Mouse (Mus musculus) G1E (cell line): ENCODE data around the gene Notum. TPM values are rescaled to one million over a fixed set of nuclear protein-coding genes. Genes with fewer than 3 reads are reported as not detected.

ENCODE experiments used
- ATAC-seq: 2 replicates; pipeline ENCODE4 v1.8.0; 2016; ENCODE audit warnings: mild to moderate bottlenecking; ENCODE audit not compliant: insufficient number of reproducible peaks, poor library complexity, low FRiP score, severe bottlenecking; ENCODE audit errors: extremely low read depth
- DNase-seq: peaks from one replicate; pipeline ENCODE4 v3.0.0; 2012; ENCODE audit warnings: low spot score
- H3K27me3 ChIP-seq: 2 replicates; pipeline ENCODE4 v1.6.1; 2012; ENCODE audit warnings: mild to moderate bottlenecking, low read length, inconsistent platforms; ENCODE audit not compliant: insufficient read depth
- H3K36me3 ChIP-seq: replicated peaks from 2 replicates; pipeline ENCODE3; 2012; ENCODE audit warnings: mild to moderate bottlenecking, inconsistent platforms
- H3K4me1 ChIP-seq: 2 replicates; pipeline ENCODE4 v1.6.1; 2012; ENCODE audit warnings: low read depth, low read length, inconsistent platforms, mixed read lengths; ENCODE audit not compliant: insufficient read depth
- H3K4me3 ChIP-seq: 2 replicates; pipeline ENCODE4 v1.5.1; 2012; ENCODE audit warnings: low read depth, mild to moderate bottlenecking, inconsistent platforms, low read length, moderate library complexity, mixed read lengths
- H3K9me3 ChIP-seq: replicated peaks from 2 replicates; pipeline ENCODE4 v1.6.1; 2012; ENCODE audit warnings: inconsistent platforms
- CTCF ChIP-seq: IDR thresholded peaks from 2 replicates; pipeline ENCODE4 v1.5.1; 2012; ENCODE audit warnings: low read depth, low read length, inconsistent platforms, mixed read lengths
- GATA1 ChIP-seq: IDR thresholded peaks from 2 replicates; pipeline ENCODE4 v1.6.1; 2012; ENCODE audit warnings: borderline replicate concordance, low read length, inconsistent platforms, mixed read lengths
- GATA2 ChIP-seq: IDR thresholded peaks from 2 replicates; pipeline ENCODE4 v1.6.1; 2012; ENCODE audit warnings: low read depth, low read length, inconsistent platforms, borderline replicate concordance
- POLR2AphosphoS5 ChIP-seq: IDR thresholded peaks from 2 replicates; pipeline ENCODE4 v1.6.1; 2012; ENCODE audit warnings: low read depth, low read length, inconsistent platforms; ENCODE audit not compliant: insufficient replicate concordance
- TAL1 ChIP-seq: conservative IDR thresholded peaks from 2 replicates; pipeline ENCODE4 v1.6.1; 2012; ENCODE audit warnings: low read depth, low read length, inconsistent platforms, mixed read lengths
- polyA plus RNA-seq: library from polyadenylated mRNA; stranded (reverse); fragments of >175 nt; gene quantifications from 2 replicates; pipeline ENCODE4 v1.2.3, GENCODE M21; 2012
- total RNA-seq, 2 experiments: library from RNA; stranded (forward) in 1 of 2; stranded (reverse) in 1 of 2; fragments of 200-1000 nt in 1 of 2; fragments of >200 nt in 1 of 2; fragmentation: Nextera tagmentation in 1 of 2; gene quantifications; 2 replicates each; pipeline ENCODE4 v1.2.3; 2014 to 2017

Gene Notum
- total and polyA plus RNA-seq, 3 experiments = 0.16 TPM; not detected in 2

DNA sequence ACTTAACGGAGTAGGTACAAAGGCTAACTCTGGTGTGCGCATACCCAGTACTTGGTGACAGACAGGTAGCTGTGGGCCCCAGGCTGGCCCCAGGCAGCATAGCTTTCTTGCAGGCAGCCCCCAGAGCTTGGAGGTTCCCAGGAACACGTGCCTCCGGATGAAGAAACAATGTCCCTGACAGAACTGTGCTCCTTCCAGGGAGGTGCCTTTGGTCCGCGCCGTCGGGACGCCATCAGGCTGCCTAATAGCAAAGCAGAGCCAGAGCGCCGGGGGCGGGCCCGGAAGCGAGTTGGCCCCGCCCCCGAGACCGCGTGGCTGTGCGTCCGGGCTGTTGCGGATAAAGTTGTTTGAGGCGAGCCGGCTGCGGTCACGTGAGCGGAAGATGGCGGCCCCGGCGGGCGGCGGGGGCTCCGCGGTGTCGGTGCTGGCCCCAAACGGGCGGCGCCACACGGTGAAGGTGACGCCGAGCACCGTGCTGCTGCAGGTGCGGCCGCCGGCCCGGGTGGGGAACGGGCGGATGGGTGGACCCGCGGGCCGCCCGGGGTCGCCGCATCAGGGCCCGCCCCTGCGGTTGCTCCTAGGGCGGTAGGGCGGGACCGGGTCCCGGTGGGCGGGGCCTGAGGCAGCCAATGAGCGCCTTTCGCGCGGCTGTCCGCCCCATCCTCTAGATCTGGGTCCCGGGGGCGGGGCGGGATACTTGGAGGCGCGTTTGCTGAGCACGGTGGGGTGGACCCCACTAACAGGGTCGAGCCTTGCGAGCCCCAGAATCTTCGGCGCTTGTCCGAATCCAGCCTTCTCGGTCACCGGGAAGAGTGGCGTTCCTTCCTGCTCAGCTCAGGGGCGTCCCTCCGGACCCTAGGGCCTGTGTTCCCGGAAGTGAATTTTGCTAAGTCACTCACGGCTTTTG lies 12.0 kb upstream of the Notum start, which contains the start of gene Aspscr1:
Gene Aspscr1, plus strand, starts transcription at position 287 of the 907 bp plus-strand sequence.
- H3K27me3 ChIP-seq = 0 out of 2 replicates have a peak, but pooled peaks cover 3% of the 10 kb centered on the region
- H3K4me1 ChIP-seq = peaks cover 28% of the 10 kb centered on the region
- DNase-seq = peak; percentile 99
- no peak for TF ChIP-seq TAL1
- no peak for TF ChIP-seq GATA2
- no peak for TF ChIP-seq CTCF
- no peak for TF ChIP-seq GATA1
- no peak for TF ChIP-seq POLR2AphosphoS5
- H3K4me3 ChIP-seq = peak within 1 kb of the TSS; percentile 82
- peaks cover 37% of the 10 kb centered on the region for H3K36me3 ChIP-seq
- peak; percentile 91 for ATAC-seq
- no peaks in the 10 kb centered on the region for H3K9me3 ChIP-seq

DNA sequence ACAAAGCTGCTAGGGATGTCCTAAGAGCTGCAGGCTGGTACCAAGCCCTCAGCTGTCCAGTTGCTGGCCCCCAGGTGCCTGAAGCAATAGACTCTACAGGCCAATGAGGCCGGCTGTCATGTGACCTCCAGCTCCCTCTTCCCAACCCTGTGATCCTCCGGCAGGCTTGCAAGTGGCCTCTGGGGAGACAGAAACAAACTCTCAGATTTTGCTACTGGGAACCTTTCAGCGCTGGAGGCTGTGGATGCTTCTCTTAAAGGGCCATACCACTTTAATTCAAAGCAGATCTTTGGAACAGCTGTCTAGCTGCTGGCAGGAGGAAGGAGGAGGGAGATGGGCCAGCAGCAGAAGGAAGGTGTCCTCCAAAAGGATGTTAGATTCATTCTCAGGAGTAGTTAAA lies 5.6 kb upstream of the Notum start:
- H3K36me3 ChIP-seq = no peaks in the 10 kb centered on the region
- H3K4me1 ChIP-seq = no peaks in the 10 kb centered on the region
- H3K4me3 ChIP-seq = no peak overlapping the region
- DNase-seq (no peak), ATAC-seq (no peak)
- H3K27me3 ChIP-seq = peaks cover 52% of the 10 kb centered on the region
- H3K9me3 ChIP-seq = no peaks in the 10 kb centered on the region
- no peak for TF ChIP-seq TAL1
- no peak for TF ChIP-seq POLR2AphosphoS5
- TF ChIP-seq GATA1 = no peak
- no peak for TF ChIP-seq GATA2
- no peak for TF ChIP-seq CTCF

- H3K27me3 ChIP-seq = peaks cover 64% of the 10 kb centered on the region
- H3K4me1 ChIP-seq = no peaks in the 10 kb centered on the region
- H3K4me3 ChIP-seq = no peak overlapping the region
- no peak for DNase-seq
- TF ChIP-seq GATA2 (no peak), POLR2AphosphoS5 (no peak), CTCF (no peak), GATA1 (no peak), TAL1 (no peak)
- H3K36me3 ChIP-seq = no peaks in the 10 kb centered on the region
- peaks cover 7% of the 10 kb centered on the region for H3K9me3 ChIP-seq
- ATAC-seq = no peak
Observed at GRCm38 (mm10) chr11:120665406-120665805, 4.4 kb upstream of the Notum start.

DNA sequence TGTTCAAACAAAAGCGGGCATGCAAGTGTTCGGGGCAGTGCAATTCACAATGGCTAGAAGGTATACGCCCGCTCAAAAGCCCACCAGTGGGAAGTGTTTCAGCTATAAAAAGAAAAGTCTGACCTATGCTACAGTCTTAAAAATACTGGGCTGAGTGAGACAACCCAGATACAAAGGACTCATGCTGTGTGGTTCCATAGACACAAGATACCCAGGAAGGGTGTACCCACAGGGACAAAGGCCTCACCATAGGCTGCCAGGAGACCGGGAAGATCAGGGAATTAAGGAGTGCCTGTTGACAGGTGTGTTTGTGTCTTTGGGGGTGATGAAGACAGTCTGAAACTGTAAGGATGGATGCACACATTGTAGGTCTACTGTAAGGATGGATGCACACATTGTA lies 2.7 kb upstream of the Notum start:
- no peak for ATAC-seq
- TF ChIP-seq CTCF (no peak), GATA1 (no peak), TAL1 (no peak), POLR2AphosphoS5 (no peak), GATA2 (no peak)
- H3K9me3 ChIP-seq = peaks cover 15% of the 10 kb centered on the region
- peaks cover 78% of the 10 kb centered on the region for H3K27me3 ChIP-seq
- H3K4me3 ChIP-seq = no peak overlapping the region
- H3K4me1 ChIP-seq = peaks cover 6% of the 10 kb centered on the region; the same call in 1 of the 2 replicates
- no peak for DNase-seq
- no peaks in the 10 kb centered on the region for H3K36me3 ChIP-seq

GRCm38 (mm10) chr11:120662759-120663158 lies 1.8 kb upstream of the Notum start:
- Histone ChIP-seq H3K36me3 (no peaks in the 10 kb centered on the region), H3K4me3 (no peak overlapping the region), H3K9me3 (peaks cover 15% of the 10 kb centered on the region), H3K4me1 (peaks cover 7% of the 10 kb centered on the region; the same call in 1 of the 2 replicates), H3K27me3 (peaks cover 85% of the 10 kb centered on the region)
- DNase-seq (no peak), ATAC-seq (no peak)
- TF ChIP-seq POLR2AphosphoS5 = no peak
- TF ChIP-seq TAL1 = no peak
- no peak for TF ChIP-seq GATA1
- TF ChIP-seq GATA2 = no peak
- no peak for TF ChIP-seq CTCF
